Mouse (Mus musculus) liver, embryonic 15.5 days (tissue): ENCODE measurements around the gene Mob4. TPM values are rescaled to one million over a fixed set of nuclear protein-coding genes. Genes with fewer than 3 reads are reported as not detected.
A peak's percentile ranks its signal among the peaks of the same experiment; 100 is the strongest.

ENCODE experiments used
- ATAC-seq: fragments of 200-750 bp; cut with Nextera tagmentation; 2 replicates; pipeline ENCODE4 v1.8.0; 2017; ENCODE audit warnings: moderate number of reproducible peaks, mild to moderate bottlenecking, moderate library complexity; ENCODE audit not compliant: insufficient read depth
- H3K27ac ChIP-seq: fragments of 300-500 bp; sonication (generic); replicated peaks from 2 replicates; pipeline ENCODE4 v1.5.1; 2015; ENCODE audit warnings: mild to moderate bottlenecking, inconsistent platforms
- H3K27me3 ChIP-seq: fragments of 300-500 bp; sonication (generic); 2 replicates; pipeline ENCODE4 v1.6.1; 2015; ENCODE audit warnings: mild to moderate bottlenecking, inconsistent platforms
- H3K36me3 ChIP-seq: fragments of 300-500 bp; sonication (generic); replicated peaks from 2 replicates; pipeline ENCODE4 v1.6.1; 2015; ENCODE audit warnings: moderate library complexity, mild to moderate bottlenecking, inconsistent platforms
- H3K4me1 ChIP-seq: fragments of 300-500 bp; sonication (generic); replicated peaks from 2 replicates; pipeline ENCODE4 v1.6.1; 2015; ENCODE audit warnings: inconsistent platforms
- H3K4me2 ChIP-seq: fragments of 300-500 bp; sonication (generic); 2 replicates; pipeline ENCODE4 v1.6.1; 2015; ENCODE audit warnings: moderate library complexity, mild to moderate bottlenecking, inconsistent platforms
- H3K4me3 ChIP-seq: fragments of 300-500 bp; sonication (generic); replicated peaks from 2 replicates; pipeline ENCODE4 v1.5.1; 2015; ENCODE audit warnings: mild to moderate bottlenecking, inconsistent platforms
- H3K9ac ChIP-seq: fragments of 300-500 bp; sonication (generic); 2 replicates; pipeline ENCODE4 v1.6.1; 2015; ENCODE audit warnings: moderate library complexity, mild to moderate bottlenecking, inconsistent platforms
- H3K9me3 ChIP-seq: fragments of 300-500 bp; sonication (generic); replicated peaks from 2 replicates; pipeline ENCODE4 v1.6.1; 2016; ENCODE audit warnings: inconsistent platforms
- WGBS: fragments of 180-500 bp; shearing (Covaris S2); methylation state at CpG from one replicate; pipeline ENCODE4 v1.1.7; 2015; ENCODE audit warnings: mixed read lengths; ENCODE audit not compliant: insufficient replicate concordance; 5-methylcytosine and 5-hydroxymethylcytosine counted together
- polyA plus RNA-seq: library from polyadenylated mRNA; unstranded; fragments of >200 nt; fragmentation: Nextera tagmentation; extraction: Ambion mirVana; gene quantifications from 2 replicates; pipeline ENCODE4 v1.2.1, GENCODE M21; 2015

The Mob4 gene
- 37.6 and 38.2 TPM in 2 replicates for polyA plus RNA-seq

GRCm38 (mm10) chr1:55130943-55131401 lies at the start of gene Mob4:
Gene Mob4, plus strand, starts transcription at chr1:55131231.
- H3K27me3 ChIP-seq = no peaks in the 10 kb centered on the region
- H3K4me1 ChIP-seq = peaks cover 30% of the 10 kb centered on the region
- WGBS = under 1% methylated on average over 42 of the region's 42 CpGs
- H3K27ac ChIP-seq = peak within 1 kb of the TSS; percentile 97
- H3K36me3 ChIP-seq = peaks cover 9% of the 10 kb centered on the region; the same call in 1 of the 2 replicates
- peak within 1 kb of the TSS; percentile 82 for H3K4me2 ChIP-seq
- peak within 1 kb of the TSS; percentile 97 for H3K9ac ChIP-seq
- peak within 1 kb of the TSS; percentile 100 for H3K4me3 ChIP-seq
- peak; percentile 95 for ATAC-seq
- no peaks in the 10 kb centered on the region for H3K9me3 ChIP-seq

GRCm38 (mm10) chr1:55082106-55082505 lies 48.9 kb upstream of the Mob4 start:
- H3K4me2 ChIP-seq = no peak overlapping the region
- no peaks in the 10 kb centered on the region for H3K27me3 ChIP-seq
- peaks cover 79% of the 10 kb centered on the region for H3K36me3 ChIP-seq
- no peak for ATAC-seq
- no peak overlapping the region for H3K4me3 ChIP-seq
- no peak overlapping the region for H3K27ac ChIP-seq
- no peak overlapping the region for H3K9ac ChIP-seq
- H3K9me3 ChIP-seq = no peaks in the 10 kb centered on the region; the same call in 1 of the 2 replicates
- H3K4me1 ChIP-seq = peaks cover 43% of the 10 kb centered on the region
- 54% methylated on average over 1 of the region's 1 CpGs for WGBS

GRCm38 (mm10) chr1:55085781-55086366 lies 45.2 kb upstream of the Mob4 start:
- Histone ChIP-seq H3K9ac (peak overlapping the region; percentile 45), H3K4me3 (peak overlapping the region; percentile 93), H3K27ac (no peak overlapping the region; the same call in 1 of the 2 replicates), H3K36me3 (peaks cover 52% of the 10 kb centered on the region), H3K27me3 (no peaks in the 10 kb centered on the region), H3K4me1 (peaks cover 63% of the 10 kb centered on the region), H3K4me2 (peak overlapping the region; percentile 99), H3K9me3 (no peaks in the 10 kb centered on the region; the same call in 1 of the 2 replicates)
- WGBS = 26% methylated on average over 7 of the region's 7 CpGs
- no peak for ATAC-seq

DNA sequence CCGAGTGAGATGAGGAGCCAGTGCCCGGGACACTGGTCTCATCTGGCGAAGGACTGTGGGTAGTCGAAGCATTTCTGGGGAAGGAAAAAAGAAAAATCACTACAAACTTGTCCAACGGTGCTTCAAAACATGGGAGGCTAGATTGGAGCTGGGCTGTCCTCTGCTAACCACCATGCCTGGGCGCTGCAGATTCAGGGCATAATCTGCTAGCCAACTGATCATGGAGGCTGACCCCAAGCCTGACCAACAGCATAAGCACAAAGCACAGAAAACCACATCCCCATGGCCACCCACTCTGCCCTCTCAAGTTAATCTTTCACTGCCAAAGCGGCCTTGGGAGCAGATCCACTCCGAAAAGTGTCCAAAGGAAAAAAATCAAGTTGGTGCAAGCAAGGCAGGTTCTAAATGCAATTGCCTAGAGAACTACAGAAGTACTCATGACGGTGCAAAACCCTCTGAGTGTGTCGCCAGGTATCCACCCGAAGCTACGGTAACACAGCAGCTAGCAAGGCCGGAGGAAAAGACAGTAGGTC lies 44.1 kb upstream of the Mob4 start:
- Histone ChIP-seq H3K4me3 (peak overlapping the region; percentile 93), H3K4me2 (peak overlapping the region; percentile 99), H3K9me3 (no peaks in the 10 kb centered on the region; the same call in 1 of the 2 replicates), H3K27me3 (no peaks in the 10 kb centered on the region), H3K4me1 (peaks cover 64% of the 10 kb centered on the region), H3K9ac (peak overlapping the region; percentile 93), H3K27ac (peak overlapping the region; percentile 95), H3K36me3 (peaks cover 50% of the 10 kb centered on the region)
- WGBS = 1% methylated on average over 13 of the region's 13 CpGs
- ATAC-seq = no peak; the same call in 1 of the 2 replicates

GRCm38 (mm10) chr1:55087401-55087904 lies 43.6 kb upstream of the Mob4 start:
- Histone ChIP-seq H3K27me3 (no peaks in the 10 kb centered on the region), H3K9ac (peak overlapping the region; percentile 93), H3K4me3 (peak overlapping the region; percentile 93), H3K4me1 (peaks cover 67% of the 10 kb centered on the region), H3K27ac (peak overlapping the region; percentile 95), H3K9me3 (no peaks in the 10 kb centered on the region), H3K36me3 (peaks cover 46% of the 10 kb centered on the region), H3K4me2 (peak overlapping the region; percentile 99)
- ATAC-seq = peak; percentile 35
- under 1% methylated on average over 51 of the region's 57 CpGs for whole genome bisulfite sequencing

GRCm38 (mm10) chr1:55087932-55088610 lies 43.0 kb upstream of the Mob4 start, which contains the start of the genes Hspe1 and Hspd1:
Gene Hspe1, plus strand, starts transcription at chr1:55088132.
Gene Hspd1, minus strand, starts transcription at chr1:55088243.
- peak; percentile 91 for ATAC-seq
- Histone ChIP-seq H3K4me3 (peak within 1 kb of the TSS; percentile 93), H3K9me3 (no peaks in the 10 kb centered on the region), H3K9ac (peak within 1 kb of the TSS; percentile 93), H3K27ac (peak within 1 kb of the TSS; percentile 95), H3K4me2 (peak within 1 kb of the TSS; percentile 99), H3K4me1 (peaks cover 70% of the 10 kb centered on the region), H3K36me3 (peaks cover 40% of the 10 kb centered on the region), H3K27me3 (no peaks in the 10 kb centered on the region)
- under 1% methylated on average over 68 of the region's 76 CpGs for WGBS

DNA sequence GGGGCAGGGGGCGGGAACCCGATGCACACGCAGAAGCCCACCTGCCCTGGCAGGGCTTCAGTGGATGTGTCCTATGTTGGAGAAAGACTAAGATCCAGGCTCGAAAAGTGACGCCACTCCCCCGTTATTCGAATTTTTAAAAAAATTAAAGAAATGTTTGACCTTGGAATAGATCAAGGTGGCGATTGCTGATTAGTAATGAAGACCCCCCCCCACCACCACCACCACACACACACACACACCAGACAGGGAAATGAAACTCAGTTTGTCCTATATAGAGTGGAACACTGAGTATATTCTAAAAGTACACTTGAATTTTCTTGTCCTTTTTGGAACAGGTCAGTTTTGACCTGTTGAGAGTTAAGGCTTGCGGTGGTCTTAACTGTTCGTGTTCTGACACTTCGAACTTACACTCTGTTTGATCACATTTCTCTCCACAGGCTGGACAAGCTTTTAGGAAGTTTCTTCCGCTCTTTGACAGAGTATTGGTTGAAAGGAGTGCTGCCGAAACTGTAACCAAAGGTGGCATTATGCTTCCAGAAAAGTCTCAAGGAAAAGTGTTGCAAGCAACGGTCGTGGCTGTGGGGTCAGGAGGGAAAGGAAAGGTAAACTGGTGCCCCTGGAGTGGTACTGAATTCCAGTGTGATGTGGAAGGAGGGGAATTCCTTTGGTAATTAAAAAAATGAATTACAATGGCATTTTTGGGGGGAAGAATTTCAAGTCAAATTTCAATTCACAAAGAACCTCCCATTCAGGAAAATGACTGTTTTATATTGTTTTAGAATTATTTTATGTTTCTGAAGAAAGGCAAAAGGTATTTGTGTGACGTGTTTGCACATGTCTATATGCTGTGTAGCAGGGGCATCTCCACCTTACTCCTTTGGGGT lies 42.2 kb upstream of the Mob4 start:
- Histone ChIP-seq H3K4me3 (peak overlapping the region; percentile 93), H3K36me3 (peaks cover 33% of the 10 kb centered on the region), H3K27ac (peak overlapping the region; percentile 95), H3K9ac (peak overlapping the region; percentile 93), H3K4me1 (peaks cover 64% of the 10 kb centered on the region), H3K4me2 (peak overlapping the region; percentile 99), H3K27me3 (no peaks in the 10 kb centered on the region), H3K9me3 (no peaks in the 10 kb centered on the region)
- ATAC-seq = no peak
- 3% methylated on average over 16 of the region's 16 CpGs for WGBS

DNA sequence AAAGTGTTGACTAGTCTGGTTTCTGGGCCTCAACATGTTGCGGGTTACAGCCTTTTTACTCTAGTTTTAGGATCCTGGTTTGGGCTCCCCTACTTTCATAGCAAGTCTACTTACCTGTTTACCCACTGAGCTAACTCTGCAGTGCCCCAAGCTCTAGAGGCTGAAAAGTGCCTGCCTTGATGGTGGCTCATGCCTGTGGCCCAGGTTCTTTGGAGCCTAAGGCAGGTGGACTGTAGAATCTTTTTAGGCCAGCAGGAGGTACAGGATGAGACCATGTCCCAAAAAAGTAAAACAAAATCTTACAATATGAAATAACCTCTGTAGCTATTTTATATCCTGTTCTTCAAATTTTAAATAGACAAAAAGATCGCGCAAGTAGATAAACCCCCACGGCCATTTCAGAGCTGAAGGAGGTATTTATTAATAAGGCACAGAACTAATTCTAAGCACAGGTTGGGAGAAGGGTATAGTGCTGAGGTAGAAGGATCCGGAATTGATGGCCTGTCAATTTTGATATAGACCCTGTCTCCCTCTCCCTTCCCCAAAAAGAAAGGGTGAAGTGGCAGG lies 41.5 kb upstream of the Mob4 start:
- Histone ChIP-seq H3K9ac (peak overlapping the region; percentile 93; the same call in 1 of the 2 replicates), H3K36me3 (peaks cover 25% of the 10 kb centered on the region), H3K4me3 (peak overlapping the region; percentile 93), H3K9me3 (no peaks in the 10 kb centered on the region), H3K27me3 (no peaks in the 10 kb centered on the region), H3K27ac (peak overlapping the region; percentile 95), H3K4me1 (peaks cover 56% of the 10 kb centered on the region), H3K4me2 (peak overlapping the region; percentile 99)
- 50% methylated on average over 5 of the region's 5 CpGs for WGBS
- no peak for ATAC-seq

- H3K4me1 ChIP-seq = peaks cover 35% of the 10 kb centered on the region
- peaks cover 12% of the 10 kb centered on the region for H3K36me3 ChIP-seq
- H3K4me3 ChIP-seq = no peak overlapping the region
- WGBS = 71% methylated on average over 2 of the region's 2 CpGs
- H3K4me2 ChIP-seq = no peak overlapping the region
- H3K9ac ChIP-seq = no peak overlapping the region
- no peaks in the 10 kb centered on the region for H3K27me3 ChIP-seq
- H3K27ac ChIP-seq = no peak overlapping the region
- no peak for ATAC-seq
- no peaks in the 10 kb centered on the region for H3K9me3 ChIP-seq
Observed at GRCm38 (mm10) chr1:55092056-55092455, 39.0 kb upstream of the Mob4 start.

DNA sequence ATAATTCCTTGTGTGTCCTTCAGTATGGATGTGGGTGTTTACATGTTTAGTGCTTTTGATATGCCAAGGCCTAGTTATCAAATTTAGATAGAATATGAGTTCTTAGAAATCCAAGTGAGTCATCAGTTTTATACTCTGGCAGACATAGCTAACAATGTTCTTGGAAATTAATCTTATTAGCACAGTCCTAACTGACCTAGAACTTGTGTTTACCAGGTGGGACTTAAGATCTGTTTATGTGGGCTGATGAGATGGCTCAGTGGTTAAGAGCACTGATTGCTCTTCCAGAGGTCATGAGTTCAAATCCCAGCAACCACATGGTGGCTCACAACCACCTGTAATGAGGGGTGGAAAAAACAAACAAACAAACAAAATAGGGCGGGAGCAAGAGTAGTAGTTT lies 38.6 kb upstream of the Mob4 start:
- Histone ChIP-seq H3K4me1 (peaks cover 31% of the 10 kb centered on the region), H3K9me3 (no peaks in the 10 kb centered on the region), H3K9ac (no peak overlapping the region), H3K4me3 (no peak overlapping the region), H3K27ac (no peak overlapping the region), H3K27me3 (no peaks in the 10 kb centered on the region), H3K4me2 (no peak overlapping the region), H3K36me3 (peaks cover 12% of the 10 kb centered on the region)
- ATAC-seq = no peak
- WGBS = 53% methylated on average over 1 of the region's 1 CpGs
